Mouse (Mus musculus) spleen, postnatal 10 days (tissue): ENCODE results near the gene Ubl4b.

ENCODE experiments used
- DNase-seq, 2 experiments: peaks; one replicate each; pipeline ENCODE4 v3.0.0; 2021 to 2022; ENCODE audit warnings: low spot score in 2 of 2

Gene Ubl4b

GRCm38 (mm10) chr3:107554842-107555241 lies at the start of gene Ubl4b:
Ubl4b (minus strand) TSS chr3:107555073.
- DNase-seq, result no peak

- no peak for DNase-seq
These were observed 45.3 kb upstream of the Ubl4b start for GRCm38 (mm10) chr3:107600127-107600526.

- no peak for DNase-seq
These were observed 42.9 kb upstream of the Ubl4b start for GRCm38 (mm10) chr3:107597586-107598389.

GRCm38 (mm10) chr3:107597134-107597533 lies 42.3 kb upstream of the Ubl4b start:
- DNase-seq, result no peak

GRCm38 (mm10) chr3:107596559-107596958 lies 41.7 kb upstream of the Ubl4b start:
- DNase-seq, result no peak

GRCm38 (mm10) chr3:107595938-107596461 lies 41.1 kb upstream of the Ubl4b start:
- no peak for DNase-seq

- DNase-seq, result no peak
These were observed 40.5 kb upstream of the Ubl4b start for GRCm38 (mm10) chr3:107595264-107595937.

GRCm38 (mm10) chr3:107594662-107595263 lies 39.9 kb upstream of the Ubl4b start, which contains the start of gene Alx3:
Alx3 (plus strand) TSS chr3:107595031.
- DNase-seq, result no peak

GRCm38 (mm10) chr3:107593632-107594031 lies 38.8 kb upstream of the Ubl4b start:
- no peak for DNase-seq

- DNase-seq, result no peak
These were observed 36.7 kb upstream of the Ubl4b start for GRCm38 (mm10) chr3:107591612-107592011.

- no peak for DNase-seq
These were observed 31.6 kb upstream of the Ubl4b start for GRCm38 (mm10) chr3:107586504-107586903.

- no peak for DNase-seq
These were observed 29.0 kb upstream of the Ubl4b start for GRCm38 (mm10) chr3:107583893-107584292.

GRCm38 (mm10) chr3:107582875-107583767 lies 28.2 kb upstream of the Ubl4b start:
- DNase-seq, result no peak

- DNase-seq, result no peak
These were observed 27.4 kb upstream of the Ubl4b start for GRCm38 (mm10) chr3:107582130-107582874.

GRCm38 (mm10) chr3:107581103-107582010 lies 26.5 kb upstream of the Ubl4b start:
- no peak for DNase-seq

- DNase-seq, result peak; percentile 38 to 70
These were observed 24.6 kb upstream of the Ubl4b start for GRCm38 (mm10) chr3:107579466-107579865.

GRCm38 (mm10) chr3:107577810-107578390 lies 23.0 kb upstream of the Ubl4b start:
- DNase-seq, result no peak

GRCm38 (mm10) chr3:107576807-107577206 lies 21.9 kb upstream of the Ubl4b start:
- no peak for DNase-seq

GRCm38 (mm10) chr3:107571205-107571604 lies 16.3 kb upstream of the Ubl4b start:
- no peak for DNase-seq
